Mouse (Mus musculus): ENCODE data around the gene Ccdc18.

GRCm38 (mm10) chr5:108160796-108161195 is 28.1 kb downstream of the Ccdc18 start:
- no peak for TF ChIP-seq POLR2A (IDR thresholded peaks at IDR 0.05; ENCODE audit: extremely low read depth, insufficient read depth, low read length)
- TF ChIP-seq CTCF (IDR thresholded peaks at IDR 0.05; ENCODE audit: low read depth, low read length), result no peak

Measured in liver, adult 2 months (tissue).